Mouse (Mus musculus): ENCODE results near the gene Fggy. TPM values are rescaled to one million over a fixed set of nuclear protein-coding genes. Genes with fewer than 3 reads are reported as not detected.

Gene Fggy
- total RNA-seq, 1 experiment, result 8.2 TPM

DNA sequence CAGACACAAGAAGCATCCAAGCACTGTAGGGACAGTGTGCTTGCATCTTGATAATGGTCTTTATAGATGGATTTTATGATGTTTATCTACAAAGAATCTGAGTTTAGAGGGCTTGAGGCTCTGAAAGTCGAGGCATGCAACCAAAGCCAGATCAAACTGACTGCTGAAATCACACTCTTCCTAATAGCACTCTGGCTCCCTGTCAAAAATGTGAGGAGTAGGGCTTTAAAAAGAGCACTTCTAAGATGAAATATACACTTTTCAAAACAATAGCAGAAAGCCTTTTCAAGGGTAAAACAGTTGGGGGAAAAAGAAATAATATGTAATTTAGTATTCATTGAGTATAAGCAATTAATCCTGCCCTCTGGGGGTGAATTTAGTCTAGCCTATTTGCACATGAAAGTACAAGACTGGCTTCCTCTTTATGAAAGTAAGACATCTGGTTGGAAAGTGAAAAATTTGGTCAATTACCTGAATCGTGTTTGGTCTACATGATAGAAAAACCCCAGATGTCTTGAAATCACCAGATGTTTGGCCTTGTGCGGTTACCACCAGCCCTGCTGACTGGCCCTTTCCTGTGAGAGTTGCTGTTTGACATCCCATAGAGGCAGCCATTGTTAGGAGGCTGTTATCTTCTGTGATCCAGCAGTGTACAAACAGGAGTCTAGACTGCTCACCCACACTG, 172.0 kb downstream of the Fggy start:
- H3K9ac ChIP-seq (ENCODE audit: insufficient read depth, low read depth, low read length, poor library complexity, severe bottlenecking), result no peak overlapping the region
- no peak for DNase-seq (ENCODE audit: low read depth, low spot score)
- in situ Hi-C loops (cut with MboI; ENCODE audit: low sequenced_read_pairs in 2 of 2, unreplicated experiment in 2 of 2), result no loop called here
- H3K4me1 ChIP-seq (ENCODE audit: control insufficient read depth in 2 of 2, insufficient read depth in 2 of 2, low read length in 2 of 2, poor library complexity in 1 of 2), result peaks cover 3 to 6% of the 10 kb centered on the region in 2 experiments; a peak in 2 of 4 replicates
- no peaks in the 10 kb centered on the region for H3K36me3 ChIP-seq (ENCODE audit: control insufficient read depth, insufficient read depth, low read length, poor library complexity, severe bottlenecking)
- no peak overlapping the region for H3K27ac ChIP-seq (ENCODE audit: insufficient read depth, low read depth, low read length, poor library complexity, severe bottlenecking)
- no peaks in the 10 kb centered on the region for H3K9me3 ChIP-seq (ENCODE audit: control insufficient read depth, insufficient read depth, low read depth, low read length)
- TF ChIP-seq ZNF384 (IDR thresholded peaks at IDR 0.05; ENCODE audit: low read depth, low read length), result no peak
- TF ChIP-seq MAFK (IDR thresholded peaks at IDR 0.05; ENCODE audit: insufficient read depth, low read depth, low read length), result no peak
- no peak for TF ChIP-seq CHD2 (IDR thresholded peaks at IDR 0.05; ENCODE audit: low read depth, low read length)
- TF ChIP-seq HCFC1 (IDR thresholded peaks at IDR 0.05; ENCODE audit: borderline replicate concordance, insufficient read depth, low read length), result no peak
- no peak for TF ChIP-seq ZC3H11A (IDR thresholded peaks at IDR 0.05; ENCODE audit: borderline replicate concordance, low read depth, low read length)
- no peak overlapping the region for H3K4me3 ChIP-seq (ENCODE audit: insufficient read depth in 1 of 2, low read depth in 1 of 2, low read length in 2 of 2, poor library complexity in 1 of 2, severe bottlenecking in 1 of 2)

DNA sequence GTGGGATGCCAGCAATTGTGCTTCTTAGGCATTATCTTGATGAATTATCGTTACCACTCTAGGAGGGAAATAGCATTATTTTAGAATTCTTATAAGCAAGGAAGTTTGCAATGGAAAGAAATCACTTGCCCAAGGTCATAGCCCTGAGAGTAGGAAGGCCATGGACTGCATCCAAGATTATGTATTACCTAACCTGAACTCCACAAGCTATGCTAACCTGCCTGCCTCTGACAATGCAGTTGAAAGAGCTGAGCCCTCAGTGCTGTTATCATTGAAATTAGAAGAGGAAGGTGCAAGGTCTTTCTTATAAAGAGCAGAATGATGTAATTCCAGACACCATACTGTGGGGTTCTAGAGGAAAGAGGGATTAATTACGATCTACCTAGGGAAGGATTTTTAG, 173.8 kb downstream of the Fggy start:
- Histone ChIP-seq H3K4me3 (ENCODE audit: insufficient read depth in 1 of 2, low read depth in 1 of 2, low read length in 2 of 2, poor library complexity in 1 of 2, severe bottlenecking in 1 of 2) (no peak overlapping the region), H3K4me1 (ENCODE audit: control insufficient read depth in 2 of 2, insufficient read depth in 2 of 2, low read length in 2 of 2, poor library complexity in 1 of 2) (peaks cover 3 to 6% of the 10 kb centered on the region in 2 experiments; a peak in 2 of 4 replicates), H3K36me3 (ENCODE audit: control insufficient read depth, insufficient read depth, low read length, poor library complexity, severe bottlenecking) (no peaks in the 10 kb centered on the region), H3K9ac (ENCODE audit: insufficient read depth, low read depth, low read length, poor library complexity, severe bottlenecking) (no peak overlapping the region), H3K27ac (ENCODE audit: insufficient read depth, low read depth, low read length, poor library complexity, severe bottlenecking) (no peak overlapping the region), H3K9me3 (ENCODE audit: control insufficient read depth, insufficient read depth, low read depth, low read length) (no peaks in the 10 kb centered on the region)
- TF ChIP-seq MAFK (IDR thresholded peaks at IDR 0.05; ENCODE audit: insufficient read depth, low read depth, low read length) (no peak), CHD2 (IDR thresholded peaks at IDR 0.05; ENCODE audit: low read depth, low read length) (no peak), HCFC1 (IDR thresholded peaks at IDR 0.05; ENCODE audit: borderline replicate concordance, insufficient read depth, low read length) (no peak), ZC3H11A (IDR thresholded peaks at IDR 0.05; ENCODE audit: borderline replicate concordance, low read depth, low read length) (no peak), ZNF384 (IDR thresholded peaks at IDR 0.05; ENCODE audit: low read depth, low read length) (no peak)
- in situ Hi-C loops (cut with MboI; ENCODE audit: low sequenced_read_pairs in 2 of 2, unreplicated experiment in 2 of 2), result no loop called here
- no peak for DNase-seq (ENCODE audit: low read depth, low spot score)

DNA sequence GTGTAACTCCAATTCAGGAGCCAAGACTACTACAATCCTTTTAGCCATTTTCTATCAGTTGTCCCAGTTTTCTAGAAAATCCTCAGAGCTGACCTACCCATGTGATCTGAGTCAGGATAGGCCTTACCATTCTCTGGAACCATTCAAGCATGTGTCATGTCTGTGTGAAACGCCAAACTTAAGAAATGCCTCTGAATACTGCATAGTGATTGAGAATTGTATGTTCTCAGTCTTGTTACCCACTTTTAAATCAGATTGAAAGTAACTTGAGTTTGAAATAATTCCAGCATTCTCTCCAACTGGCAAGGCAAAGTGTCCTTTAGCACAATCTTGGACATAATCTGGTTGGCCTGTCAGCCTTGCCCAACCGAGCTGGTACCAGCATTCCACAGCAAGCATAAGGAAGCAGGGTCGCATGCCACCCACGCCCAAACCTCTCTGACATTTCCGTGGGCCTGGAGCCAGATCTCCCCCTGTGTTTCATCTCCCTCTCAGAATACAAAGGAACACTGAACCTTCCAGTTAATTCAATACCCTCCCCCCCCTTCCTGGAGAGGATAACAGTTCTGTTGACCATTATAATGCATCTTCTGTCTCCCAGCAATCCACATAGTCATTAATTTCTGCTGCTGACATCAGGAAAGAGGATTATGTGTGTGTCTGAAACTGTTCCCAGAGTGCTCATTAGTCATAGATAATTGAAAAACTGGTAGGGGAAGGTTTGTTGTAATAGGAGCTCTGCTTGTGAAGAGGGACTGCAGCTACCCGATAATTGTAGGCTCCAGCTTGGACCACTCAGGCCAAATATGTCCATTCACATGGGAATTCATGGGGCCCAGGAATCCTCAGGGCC, 176.3 kb downstream of the Fggy start:
- H3K27ac ChIP-seq (ENCODE audit: insufficient read depth, low read depth, low read length, poor library complexity, severe bottlenecking), result no peak overlapping the region
- no peaks in the 10 kb centered on the region for H3K9me3 ChIP-seq (ENCODE audit: control insufficient read depth, insufficient read depth, low read depth, low read length)
- no peaks in the 10 kb centered on the region for H3K36me3 ChIP-seq (ENCODE audit: control insufficient read depth, insufficient read depth, low read length, poor library complexity, severe bottlenecking)
- TF ChIP-seq ZNF384 (IDR thresholded peaks at IDR 0.05; ENCODE audit: low read depth, low read length) (no peak), MAFK (IDR thresholded peaks at IDR 0.05; ENCODE audit: insufficient read depth, low read depth, low read length) (no peak), HCFC1 (IDR thresholded peaks at IDR 0.05; ENCODE audit: borderline replicate concordance, insufficient read depth, low read length) (no peak), ZC3H11A (IDR thresholded peaks at IDR 0.05; ENCODE audit: borderline replicate concordance, low read depth, low read length) (no peak), CHD2 (IDR thresholded peaks at IDR 0.05; ENCODE audit: low read depth, low read length) (no peak)
- in situ Hi-C loops (cut with MboI; ENCODE audit: low sequenced_read_pairs in 2 of 2, unreplicated experiment in 2 of 2), result no loop called here
- no peak overlapping the region for H3K4me3 ChIP-seq (ENCODE audit: insufficient read depth in 1 of 2, low read depth in 1 of 2, low read length in 2 of 2, poor library complexity in 1 of 2, severe bottlenecking in 1 of 2)
- H3K9ac ChIP-seq (ENCODE audit: insufficient read depth, low read depth, low read length, poor library complexity, severe bottlenecking), result no peak overlapping the region
- no peak for DNase-seq (ENCODE audit: low read depth, low spot score)
- peaks cover 3 to 6% of the 10 kb centered on the region in 2 experiments; a peak in 2 of 4 replicates for H3K4me1 ChIP-seq (ENCODE audit: control insufficient read depth in 2 of 2, insufficient read depth in 2 of 2, low read length in 2 of 2, poor library complexity in 1 of 2)

DNA sequence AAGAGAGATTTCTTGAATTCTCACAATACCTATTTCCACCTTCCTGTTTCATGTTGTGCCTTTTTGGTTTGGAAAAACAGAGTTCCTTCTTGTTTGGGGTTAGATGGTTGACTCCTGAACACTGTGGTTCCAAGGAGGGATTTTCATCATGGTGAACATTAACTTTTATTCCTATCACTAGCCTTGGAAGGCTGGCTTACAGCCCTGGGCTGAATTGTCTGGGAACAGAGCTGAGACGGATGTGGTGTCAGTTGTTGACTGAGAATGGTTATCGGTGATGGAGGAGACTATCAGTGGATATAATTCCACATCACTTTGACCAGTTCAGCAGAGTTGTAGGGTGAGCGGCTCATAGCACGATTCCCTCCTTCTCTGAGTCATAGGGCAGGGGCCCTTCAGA, 178.7 kb downstream of the Fggy start:
- in situ Hi-C loops (cut with MboI; ENCODE audit: low sequenced_read_pairs in 2 of 2, unreplicated experiment in 2 of 2), result no loop called here

More for the DNA sequence above, 178.7 kb downstream of the Fggy start:
- H3K27ac ChIP-seq (ENCODE audit: insufficient read depth, low read depth, low read length, poor library complexity, severe bottlenecking), result no peak overlapping the region
- no peak for DNase-seq (ENCODE audit: low read depth, low spot score)
- TF ChIP-seq ZC3H11A (IDR thresholded peaks at IDR 0.05; ENCODE audit: borderline replicate concordance, low read depth, low read length), result no peak
- TF ChIP-seq ZNF384 (IDR thresholded peaks at IDR 0.05; ENCODE audit: low read depth, low read length), result no peak
- TF ChIP-seq MAFK (IDR thresholded peaks at IDR 0.05; ENCODE audit: insufficient read depth, low read depth, low read length), result no peak
- no peak for TF ChIP-seq CHD2 (IDR thresholded peaks at IDR 0.05; ENCODE audit: low read depth, low read length)
- TF ChIP-seq HCFC1 (IDR thresholded peaks at IDR 0.05; ENCODE audit: borderline replicate concordance, insufficient read depth, low read length), result no peak
- H3K9me3 ChIP-seq (ENCODE audit: control insufficient read depth, insufficient read depth, low read depth, low read length), result 0 out of 2 replicates have a peak, but pooled peaks cover 1% of the 10 kb centered on the region
- no peaks in the 10 kb centered on the region; the same call in 1 of the 2 replicates for H3K36me3 ChIP-seq (ENCODE audit: control insufficient read depth, insufficient read depth, low read length, poor library complexity, severe bottlenecking)
- peaks cover under 1 to 2% of the 10 kb centered on the region in 2 experiments; a peak in 2 of 4 replicates for H3K4me1 ChIP-seq (ENCODE audit: control insufficient read depth in 2 of 2, insufficient read depth in 2 of 2, low read length in 2 of 2, poor library complexity in 1 of 2)
- H3K9ac ChIP-seq (ENCODE audit: insufficient read depth, low read depth, low read length, poor library complexity, severe bottlenecking), result no peak overlapping the region
- H3K4me3 ChIP-seq (ENCODE audit: insufficient read depth in 1 of 2, low read depth in 1 of 2, low read length in 2 of 2, poor library complexity in 1 of 2, severe bottlenecking in 1 of 2), result no peak overlapping the region

All from ES-E14 (cell line).